Mouse (Mus musculus) testis, adult 2 months (tissue): ENCODE measurements around the gene Angel2.

Source experiments
- CTCF ChIP-seq: fragments of 200-500 bp; IDR thresholded peaks from 2 replicates; pipeline ENCODE4 v1.5.1; 2012; ENCODE audit warnings: low read depth, mild to moderate bottlenecking, inconsistent platforms, low read length, moderate library complexity; ENCODE audit not compliant: control insufficient read depth, insufficient read depth, insufficient replicate concordance
- POLR2A ChIP-seq: fragments of 200-500 bp; IDR thresholded peaks from 2 replicates; pipeline ENCODE4 v1.6.1; 2012; ENCODE audit warnings: low read depth, mild to moderate bottlenecking, inconsistent platforms, low read length, moderate library complexity; ENCODE audit not compliant: control insufficient read depth

GRCm38 (mm10) chr1:190880638-190881037 is 44.3 kb upstream of the Angel2 start:
- TF ChIP-seq POLR2A, result no peak
- no peak for TF ChIP-seq CTCF
